Mouse (Mus musculus) duodenum, adult 2 months (tissue): ENCODE data around the gene Tbx20. TPM values are rescaled to one million over a fixed set of nuclear protein-coding genes. Genes with fewer than 3 reads are reported as not detected.

ENCODE experiments used
- polyA plus RNA-seq: library from polyadenylated mRNA; depleted of rRNA; stranded (reverse); fragments of >200 nt; gene quantifications from 2 replicates; pipeline ENCODE4 v1.2.3, GENCODE M21; 2012; ENCODE audit warnings: low replicate concordance; rRNA removed

Tbx20 gene
- polyA plus RNA-seq: not detected in 2 replicates

GRCm38 (mm10) chr9:24774160-24774969 is at the start of gene Tbx20:
Gene Tbx20, minus strand, starts transcription at chr9:24774303.

GRCm38 (mm10) chr9:24695700-24696404 is 78.3 kb downstream of the Tbx20 start, which contains the start of gene Dpy19l2:
Gene Dpy19l2, minus strand, starts transcription at chr9:24696293.

Other genes with a start within 250 kb of the Tbx20 start
- gene Cypt4, start 149.1 kb downstream of the Tbx20 start, polyA plus RNA-seq: not detected in 2 replicates
- not detected in 2 replicates for gene Dpy19l2, start 78.0 kb downstream of the Tbx20 start, polyA plus RNA-seq